Mouse (Mus musculus) thymus, adult 2 months (tissue): ENCODE results near the gene Rab4b. TPM values are rescaled to one million over a fixed set of nuclear protein-coding genes. Genes with fewer than 3 reads are reported as not detected.
A peak's percentile ranks its signal among the peaks of the same experiment; 100 is the strongest.

Source experiments
- DNase-seq: peaks from one replicate; pipeline ENCODE4 v3.0.0; 2021
- H3K27ac ChIP-seq: fragments of 200-500 bp; 2 replicates; pipeline ENCODE4 v1.5.1; 2012; ENCODE audit warnings: low read length, control low read depth; ENCODE audit not compliant: control insufficient read depth, insufficient read depth
- H3K27me3 ChIP-seq: fragments of 200-500 bp; 2 replicates; pipeline ENCODE4 v1.6.1; 2012; ENCODE audit warnings: mild to moderate bottlenecking, low read length, moderate library complexity, mixed read lengths; ENCODE audit not compliant: control insufficient read depth, insufficient read depth
- H3K36me3 ChIP-seq: fragments of 200-500 bp; 2 replicates; pipeline ENCODE4 v1.6.1; 2012; ENCODE audit warnings: mild to moderate bottlenecking, low read length, moderate library complexity; ENCODE audit not compliant: control insufficient read depth, insufficient read depth
- H3K4me1 ChIP-seq: fragments of 200-500 bp; replicated peaks from 2 replicates; pipeline ENCODE4 v1.6.1; 2012; ENCODE audit warnings: low read length; ENCODE audit not compliant: control insufficient read depth, insufficient read depth
- H3K4me3 ChIP-seq: fragments of 200-500 bp; 2 replicates; pipeline ENCODE4 v1.5.1; 2012; ENCODE audit warnings: mild to moderate bottlenecking, low read length, control low read depth, moderate library complexity; ENCODE audit not compliant: control insufficient read depth, insufficient read depth
- CTCF ChIP-seq: fragments of 200-500 bp; IDR thresholded peaks from 2 replicates; pipeline ENCODE4 v1.5.1; 2012; ENCODE audit warnings: mild to moderate bottlenecking, control low read depth, low read length, moderate library complexity, borderline replicate concordance; ENCODE audit not compliant: control insufficient read depth, poor library complexity, insufficient read depth; ENCODE audit errors: extremely low read depth
- POLR2A ChIP-seq: fragments of 200-500 bp; IDR thresholded peaks from 2 replicates; pipeline ENCODE4 v1.6.1; 2012; ENCODE audit warnings: mild to moderate bottlenecking, low read length, control low read depth, moderate library complexity; ENCODE audit not compliant: control insufficient read depth, poor library complexity, insufficient read depth; ENCODE audit errors: extremely low read depth
- WGBS: fragments of 180-500 bp; shearing (Covaris S2); methylation state at CpG from one replicate; pipeline ENCODE4 v1.1.7; 2018; 5-methylcytosine and 5-hydroxymethylcytosine counted together
- polyA plus RNA-seq: library from polyadenylated mRNA; depleted of rRNA; stranded (reverse); fragments of >200 nt; gene quantifications from 2 replicates; pipeline ENCODE4 v1.2.3, GENCODE M21; 2012

The Rab4b gene
- polyA plus RNA-seq, 1 experiment = 136 TPM

GRCm38 (mm10) chr7:27185986-27186385, 7.3 kb upstream of the Rab4b start:
- 96% methylated on average over 5 of the region's 5 CpGs for WGBS
- H3K36me3 ChIP-seq = peaks cover 38% of the 10 kb centered on the region
- no peaks in the 10 kb centered on the region for H3K4me1 ChIP-seq
- no peak for DNase-seq
- H3K4me3 ChIP-seq = no peak overlapping the region
- H3K27ac ChIP-seq = no peak overlapping the region
- no peak for TF ChIP-seq CTCF
- no peak for TF ChIP-seq POLR2A
- H3K27me3 ChIP-seq = no peaks in the 10 kb centered on the region

DNA sequence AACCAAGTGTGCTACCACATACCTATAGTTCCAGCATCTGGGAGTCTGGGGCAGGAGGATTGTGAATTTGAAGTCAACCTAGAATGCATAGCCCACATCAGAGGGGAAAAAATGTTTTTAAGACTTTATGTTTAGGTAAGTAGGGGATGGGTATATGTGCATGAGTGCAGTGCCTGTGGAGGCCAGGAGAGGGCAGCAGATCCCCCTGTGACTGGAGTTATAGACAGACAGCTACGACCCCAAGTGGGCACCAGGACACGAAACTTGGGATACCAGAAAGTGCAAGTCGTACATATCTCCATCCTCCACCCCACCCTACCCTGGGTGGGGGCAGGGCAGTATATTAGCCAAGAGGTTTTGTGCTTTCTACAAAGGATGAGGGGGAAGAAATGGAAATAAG, 6.3 kb upstream of the Rab4b start:
- TF ChIP-seq POLR2A (no peak), CTCF (peak; percentile 63; the same call in 1 of the 2 replicates)
- DNase-seq = peak; percentile 50
- peaks cover 28% of the 10 kb centered on the region for H3K36me3 ChIP-seq
- no peaks in the 10 kb centered on the region for H3K27me3 ChIP-seq
- no peaks in the 10 kb centered on the region for H3K4me1 ChIP-seq
- 88% methylated on average over 3 of the region's 3 CpGs for WGBS
- no peak overlapping the region for H3K4me3 ChIP-seq
- H3K27ac ChIP-seq = no peak overlapping the region

- no peaks in the 10 kb centered on the region for H3K4me1 ChIP-seq
- no peaks in the 10 kb centered on the region for H3K27me3 ChIP-seq
- H3K4me3 ChIP-seq = no peak overlapping the region
- DNase-seq = no peak
- 90% methylated on average over 1 of the region's 1 CpGs for WGBS
- TF ChIP-seq POLR2A (no peak), CTCF (no peak)
- no peak overlapping the region for H3K27ac ChIP-seq
- peaks cover 12% of the 10 kb centered on the region for H3K36me3 ChIP-seq
These were observed 3.8 kb upstream of the Rab4b start for GRCm38 (mm10) chr7:27182498-27182897.

DNA sequence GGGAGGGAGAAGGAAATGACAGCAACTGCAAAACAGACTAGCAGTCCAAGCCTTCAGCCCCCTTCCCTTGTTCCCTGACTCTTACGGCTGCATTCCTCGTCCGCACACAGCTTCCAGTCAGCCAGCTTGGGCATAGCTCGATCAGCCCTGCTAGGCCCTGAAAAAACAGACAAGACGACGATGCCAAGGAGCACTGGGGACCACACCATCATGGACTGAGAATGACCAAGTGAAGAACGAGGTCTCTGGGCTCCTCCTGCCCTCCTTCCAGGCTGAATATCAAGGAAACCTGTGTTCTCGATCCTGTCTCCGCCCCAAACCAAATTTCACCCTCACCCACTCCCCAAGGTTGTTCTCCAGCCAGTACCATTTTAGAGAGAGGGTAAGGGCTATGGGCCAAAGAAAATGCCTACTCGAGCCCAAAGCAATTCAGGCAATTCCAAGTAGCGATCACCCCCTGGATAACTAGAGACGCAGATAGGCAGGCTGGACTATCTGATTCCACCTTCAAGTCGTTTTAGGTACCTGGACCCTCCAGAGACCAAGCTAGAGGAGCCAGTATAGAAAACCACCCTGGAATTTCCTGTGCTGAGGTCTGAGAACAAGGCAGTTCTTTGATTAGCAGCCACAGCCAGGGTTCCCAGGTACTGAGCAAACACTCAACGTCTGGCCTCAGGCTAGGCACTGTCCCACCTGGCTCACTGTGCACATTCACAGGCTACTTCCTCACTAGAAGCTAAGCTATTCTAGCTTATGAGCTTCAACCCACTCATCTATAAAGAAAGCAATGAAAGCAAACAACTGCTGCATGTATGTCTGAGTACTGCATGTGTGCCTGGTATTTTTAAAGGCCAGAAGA, 2.4 kb upstream of the Rab4b start, which contains the start of the genes Gm21983 and Mia:
Gene Gm21983 (minus strand): TSS at position 250 of the 859 bp plus-strand sequence.
Gene Mia (minus strand): TSS at position 321 of the 859 bp plus-strand sequence.
- no peaks in the 10 kb centered on the region for H3K4me1 ChIP-seq
- no peaks in the 10 kb centered on the region for H3K27me3 ChIP-seq
- peaks cover 5% of the 10 kb centered on the region for H3K36me3 ChIP-seq
- WGBS = 88% methylated on average over 14 of the region's 14 CpGs
- H3K4me3 ChIP-seq = no peak within 1 kb of the TSS
- no peak within 1 kb of the TSS for H3K27ac ChIP-seq
- DNase-seq = no peak
- TF ChIP-seq CTCF (no peak), POLR2A (no peak)

DNA sequence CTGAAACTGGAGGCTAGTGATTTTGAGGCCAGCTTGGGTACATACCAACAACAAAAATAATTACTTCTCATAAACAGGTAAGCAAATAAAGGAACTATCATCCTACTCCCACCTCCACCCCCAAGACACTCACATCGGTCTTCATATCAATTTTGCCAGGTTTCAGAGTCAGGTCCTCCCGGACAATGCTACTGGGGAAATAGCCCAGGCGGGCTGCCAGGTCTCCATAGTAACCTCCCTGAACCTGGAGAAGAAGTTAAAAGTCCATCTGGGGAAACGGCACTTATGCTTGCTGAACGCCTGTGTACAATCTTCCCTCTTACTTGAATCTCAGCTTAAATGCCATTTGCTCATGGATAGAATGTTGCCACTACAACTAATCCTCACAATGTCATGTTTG, 1.3 kb upstream of the Rab4b start:
- TF ChIP-seq POLR2A (no peak), CTCF (no peak)
- Histone ChIP-seq H3K27ac (no peak overlapping the region), H3K27me3 (no peaks in the 10 kb centered on the region), H3K4me3 (no peak overlapping the region), H3K36me3 (no peaks in the 10 kb centered on the region; the same call in 1 of the 2 replicates), H3K4me1 (no peaks in the 10 kb centered on the region)
- 95% methylated on average over 5 of the region's 5 CpGs for WGBS
- DNase-seq = no peak

GRCm38 (mm10) chr7:27179217-27179918, 672 bp upstream of the Rab4b start:
- WGBS = 49% methylated on average over 16 of the region's 16 CpGs
- Histone ChIP-seq H3K4me1 (no peaks in the 10 kb centered on the region), H3K36me3 (peaks cover 3% of the 10 kb centered on the region; the same call in 1 of the 2 replicates), H3K27ac (peak overlapping the region; percentile 55; the same call in 1 of the 2 replicates), H3K27me3 (no peaks in the 10 kb centered on the region), H3K4me3 (peak overlapping the region; percentile 53)
- DNase-seq = no peak
- no peak for TF ChIP-seq CTCF
- TF ChIP-seq POLR2A = no peak
